Comparison of ENCODE assay signal across 11 mouse cellular contexts in the genomic region with DNA sequence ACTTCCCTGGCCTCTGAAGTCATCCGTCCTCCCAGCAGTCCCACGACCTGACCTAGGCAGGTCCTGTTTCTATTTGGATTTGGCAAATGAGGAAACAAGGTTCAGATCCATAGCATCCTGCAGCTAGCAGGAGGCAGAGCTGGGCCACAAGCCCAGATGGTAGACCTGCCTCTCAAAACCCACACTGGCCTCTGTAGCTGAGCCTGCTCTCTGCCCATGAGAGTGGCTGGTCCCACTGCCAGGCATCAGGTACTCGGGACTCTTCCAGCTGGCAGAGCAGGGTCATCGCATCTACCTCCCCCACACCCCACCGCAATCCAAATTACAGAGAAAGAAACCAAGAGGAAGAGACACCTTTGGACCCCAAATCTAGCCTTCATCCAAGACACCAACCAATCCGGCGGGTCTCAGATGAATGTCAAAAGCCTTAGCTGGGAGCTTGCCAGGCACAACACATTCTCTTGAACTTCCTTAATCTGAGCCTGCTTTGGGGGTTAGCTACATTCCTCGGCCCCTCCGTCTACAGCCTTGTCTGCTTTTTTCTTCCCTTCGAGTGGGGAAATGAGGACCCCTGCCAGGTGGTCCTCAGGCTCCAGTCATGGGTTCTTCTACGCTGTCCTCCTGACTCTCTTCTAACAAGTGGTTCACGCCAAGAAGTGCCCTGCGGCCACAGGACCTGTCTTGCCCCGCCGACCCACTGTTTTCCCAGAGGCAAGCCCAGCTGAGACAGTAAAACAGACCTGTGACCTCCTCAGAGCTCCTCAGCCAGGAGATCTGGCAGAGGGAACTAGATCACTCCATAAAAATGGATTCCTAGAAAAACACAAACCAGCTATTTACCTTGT. TPM values are rescaled to one million over a fixed set of nuclear protein-coding genes. Genes with fewer than 3 reads are reported as not detected.
DNase-seq lines count a peak whose midpoint lies in the region; ATAC-seq and TF ChIP-seq lines count a peak whose summit lies in the region.
"Had no signal": no experiment of that assay in that cellular context is flagged by ENCODE, and none has a peak within 500 bp of the region (broad histone marks: within the 10 kb centered on the region; RNA-seq: fewer than 3 reads in every experiment).

No protein-coding gene starts in this region.

- DNase-seq in gastrocnemius, adult 2 months, result no peak
- no peak for DNase-seq in gastrocnemius, postnatal 36 days
- DNase-seq in embryo, embryonic 11 days, result peak; percentile 52
- DNase-seq in midbrain, embryonic 14.5 days, result no peak
- no peak for DNase-seq in ovary, postnatal 10 days (ENCODE audit: low spot score)
- DNase-seq in natural killer cell, adult 2 months (ENCODE audit: low spot score in 2 of 2), result no peak
- DNase-seq: B cell, adult 2 months; layer of hippocampus, postnatal 36 days had no signal

- WGBS in hindbrain, embryonic 13.5 days, result 37% methylated on average over 15 of the region's 15 CpGs
- 32% methylated on average over 15 of the region's 15 CpGs for WGBS in midbrain, embryonic 14.5 days

- H3K36me3 ChIP-seq in hindbrain, embryonic 13.5 days, result no peaks in the 10 kb centered on the region
- no peaks in the 10 kb centered on the region for H3K36me3 ChIP-seq in midbrain, embryonic 14.5 days (ENCODE audit: control insufficient read depth, insufficient read depth, low read length)

- H3K9ac ChIP-seq in hindbrain, embryonic 13.5 days, result no peak overlapping the region
- peak overlapping the region; percentile 52 for H3K9ac ChIP-seq in midbrain, embryonic 14.5 days (replicated peaks; ENCODE audit: low read length)

- H3K9me3 ChIP-seq in hindbrain, embryonic 13.5 days, result no peaks in the 10 kb centered on the region
- no peaks in the 10 kb centered on the region for H3K9me3 ChIP-seq in midbrain, embryonic 14.5 days (ENCODE audit: control insufficient read depth, low read length)

- peak overlapping the region; percentile 16; the same call in 1 of the 2 replicates for H3K27ac ChIP-seq in gastrocnemius, adult 2 months
- peak overlapping the region; percentile 88 for H3K27ac ChIP-seq in hindbrain, embryonic 13.5 days
- peak overlapping the region; percentile 89 for H3K27ac ChIP-seq in midbrain, embryonic 14.5 days (replicated peaks; ENCODE audit: low read depth, low read length)
- H3K27ac ChIP-seq: macrophage had no signal

- peaks cover 61% of the 10 kb centered on the region for H3K4me1 ChIP-seq in hindbrain, embryonic 13.5 days (replicated peaks)
- H3K4me1 ChIP-seq in midbrain, embryonic 14.5 days (ENCODE audit: control insufficient read depth, insufficient read depth, low read length), result peaks cover 60% of the 10 kb centered on the region

- intact Hi-C loops in gastrocnemius, adult 2 months (cut with DNase I), result no loop called here
- intact Hi-C loops in gastrocnemius, postnatal 36 days (cut with DNase I), result no loop called here

- H3K4me3 ChIP-seq in gastrocnemius, adult 2 months, result peak overlapping the region; percentile 13; the same call in 1 of the 2 replicates
- H3K4me3 ChIP-seq in hindbrain, embryonic 13.5 days, result no peak overlapping the region
- H3K4me3 ChIP-seq in midbrain, embryonic 14.5 days (replicated peaks; ENCODE audit: low read depth, low read length), result no peak overlapping the region

- H3K27me3 ChIP-seq in hindbrain, embryonic 13.5 days, result peaks cover 76% of the 10 kb centered on the region
- peaks cover 4% of the 10 kb centered on the region; the same call in 1 of the 2 replicates for H3K27me3 ChIP-seq in midbrain, embryonic 14.5 days (ENCODE audit: control insufficient read depth, insufficient read depth, low read length)

- ATAC-seq in hindbrain, embryonic 13.5 days (ENCODE audit: low FRiP score), result no peak
- ATAC-seq in midbrain, embryonic 14.5 days (ENCODE audit: low FRiP score, low TSS enrichment), result no peak
- ATAC-seq in monocyte, adult 5-6 weeks (replicated peaks; ENCODE audit: insufficient number of reproducible peaks, low FRiP score, low TSS enrichment, poor library complexity, severe bottlenecking), result no peak

- peak overlapping the region; percentile 49 for H3K4me2 ChIP-seq in hindbrain, embryonic 13.5 days
- H3K4me2 ChIP-seq in midbrain, embryonic 14.5 days (ENCODE audit: low read length), result peak overlapping the region; percentile 90

- no peak for TF ChIP-seq CTCF in gastrocnemius, adult 2 months (IDR thresholded peaks at IDR 0.05)

RNA-seq across cellular contexts. Expression of gene Tcf20, which starts 5.8 kb away (rescaled TPM):
- 10 to 100 TPM; 28.9 to 33.6 TPM for total RNA-seq in gastrocnemius, adult 2 months (2021)
- 10 to 100 TPM; 24.8 to 27.8 TPM for total RNA-seq in gastrocnemius, postnatal 36 days (2021)
- 11.8 and 12.6 TPM in 2 replicates for polyA plus RNA-seq in hindbrain, embryonic 13.5 days (2015; fragmentation: Nextera tagmentation; extraction: Ambion mirVana)
- 17.8 and 18.0 TPM in 2 replicates for polyA plus RNA-seq in midbrain, embryonic 14.5 days (2014; fragmentation: Nextera tagmentation; extraction: Ambion mirVana)
- 77.4 to 104 TPM (median 81.3 TPM) in 3 replicates for total RNA-seq in monocyte, adult 5-6 weeks (2017)

RNA-seq across cellular contexts. Expression of gene Nfam1, which starts 51.2 kb away (rescaled TPM):
- total RNA-seq in gastrocnemius, adult 2 months (2021), result under 1 TPM; 0.41 to 0.98 TPM
- 1 to 10 TPM in 1 of 2 experiments, under 1 TPM in 1; 0.28 to 1.0 TPM for total RNA-seq in gastrocnemius, postnatal 36 days (2021)
- 2.0 and 2.2 TPM in 2 replicates for polyA plus RNA-seq in hindbrain, embryonic 13.5 days (2015; fragmentation: Nextera tagmentation; extraction: Ambion mirVana)
- 1.2 and 2.9 TPM in 2 replicates for polyA plus RNA-seq in midbrain, embryonic 14.5 days (2014; fragmentation: Nextera tagmentation; extraction: Ambion mirVana)
- total RNA-seq in monocyte, adult 5-6 weeks (2017), result 156 to 182 TPM (median 181 TPM) in 3 replicates

Comparison
In these comparisons a context has a peak if more than half of its experiments do, and no peak if none do; other contexts are left out.
1. H3K27ac ChIP-seq: peak in every context shown above with its lines; median percentile 89 in midbrain, embryonic 14.5 days; 88 in hindbrain, embryonic 13.5 days; 16 in gastrocnemius, adult 2 months.
2. RNA of gene Nfam1, which starts 51.2 kb away (total RNA-seq): 156 to 182 TPM in monocyte, adult 5-6 weeks; 0.28 to 1.0 TPM in gastrocnemius, postnatal 36 days and 0.41 to 0.98 TPM in gastrocnemius, adult 2 months; every median in the first group is over 10 times any median in the second.